Mouse (Mus musculus) lung, adult 2 months (tissue): ENCODE results near the gene Galnt10.

Experiments
- CTCF ChIP-seq: fragments of 200-500 bp; IDR thresholded peaks from 2 replicates; pipeline ENCODE4 v1.5.1; 2011; ENCODE audit warnings: mild to moderate bottlenecking, low read length, control low read depth; ENCODE audit not compliant: insufficient read depth
- POLR2A ChIP-seq: fragments of 200-500 bp; IDR thresholded peaks from 2 replicates; pipeline ENCODE4 v1.6.1; 2011; ENCODE audit warnings: low read depth, mild to moderate bottlenecking, control low read depth, low read length, borderline replicate concordance; ENCODE audit errors: extremely low read depth

GRCm38 (mm10) chr11:57690836-57691235 lies 45.6 kb downstream of the Galnt10 start:
- no peak for TF ChIP-seq POLR2A
- TF ChIP-seq CTCF, result no peak
